Mouse (Mus musculus): Measurements from ENCODE around the gene Spns3. TPM values are rescaled to one million over a fixed set of nuclear protein-coding genes. Genes with fewer than 3 reads are reported as not detected.
A peak's percentile ranks its signal among the peaks of the same experiment; 100 is the strongest.

Spns3 gene
- total and polyA plus RNA-seq, 2 experiments: under 0.01 to 0.06 TPM

- peaks cover 5% of the 10 kb centered on the region for H3K36me3 ChIP-seq (ENCODE audit: control insufficient read depth, insufficient read depth, low read length)
- H3K4me1 ChIP-seq (ENCODE audit: control insufficient read depth, insufficient read depth, low read length): peaks cover 9% of the 10 kb centered on the region; the same call in 1 of the 2 replicates
- DNase-seq (ENCODE audit: extremely low read depth, low read depth, low spot score): peak; percentile 29
- 62% methylated on average over 5 of the region's 5 CpGs for WGBS
- TF ChIP-seq POLR2A (IDR thresholded peaks at IDR 0.05; ENCODE audit: extremely low read depth, insufficient read depth, low read length) (no peak), CTCF (IDR thresholded peaks at IDR 0.05; ENCODE audit: low read depth, low read length) (no peak)
- H3K9ac ChIP-seq (ENCODE audit: low read depth, low read length): no peak overlapping the region
- H3K4me3 ChIP-seq (ENCODE audit: insufficient read depth, low read depth, low read length): no peak overlapping the region
- H3K27ac ChIP-seq (replicated peaks; ENCODE audit: insufficient read depth, low read depth, low read length): no peak overlapping the region
- no peaks in the 10 kb centered on the region for H3K27me3 ChIP-seq (ENCODE audit: control insufficient read depth, insufficient read depth, low read length)
- H3K79me2 ChIP-seq (ENCODE audit: control insufficient read depth, insufficient read depth, low read length): no peaks in the 10 kb centered on the region
These were observed 94.6 kb downstream of the Spns3 start for GRCm38 (mm10) chr11:72455694-72456093.

GRCm38 (mm10) chr11:72453105-72453953 is 97.0 kb downstream of the Spns3 start:
- Histone ChIP-seq H3K4me3 (ENCODE audit: insufficient read depth, low read depth, low read length) (no peak overlapping the region), H3K36me3 (ENCODE audit: control insufficient read depth, insufficient read depth, low read length) (peaks cover 14% of the 10 kb centered on the region), H3K9ac (ENCODE audit: low read depth, low read length) (no peak overlapping the region), H3K27me3 (ENCODE audit: control insufficient read depth, insufficient read depth, low read length) (no peaks in the 10 kb centered on the region), H3K27ac (replicated peaks; ENCODE audit: insufficient read depth, low read depth, low read length) (peak overlapping the region; percentile 11; the same call in 1 of the 2 replicates), H3K79me2 (ENCODE audit: control insufficient read depth, insufficient read depth, low read length) (no peaks in the 10 kb centered on the region), H3K4me1 (ENCODE audit: control insufficient read depth, insufficient read depth, low read length) (peaks cover 6% of the 10 kb centered on the region; the same call in 1 of the 2 replicates)
- peak; percentile 45 for DNase-seq (ENCODE audit: extremely low read depth, low read depth, low spot score)
- TF ChIP-seq POLR2A (IDR thresholded peaks at IDR 0.05; ENCODE audit: extremely low read depth, insufficient read depth, low read length) (no peak), CTCF (IDR thresholded peaks at IDR 0.05; ENCODE audit: low read depth, low read length) (no peak)
- WGBS: 58% methylated on average over 15 of the region's 15 CpGs

DNA sequence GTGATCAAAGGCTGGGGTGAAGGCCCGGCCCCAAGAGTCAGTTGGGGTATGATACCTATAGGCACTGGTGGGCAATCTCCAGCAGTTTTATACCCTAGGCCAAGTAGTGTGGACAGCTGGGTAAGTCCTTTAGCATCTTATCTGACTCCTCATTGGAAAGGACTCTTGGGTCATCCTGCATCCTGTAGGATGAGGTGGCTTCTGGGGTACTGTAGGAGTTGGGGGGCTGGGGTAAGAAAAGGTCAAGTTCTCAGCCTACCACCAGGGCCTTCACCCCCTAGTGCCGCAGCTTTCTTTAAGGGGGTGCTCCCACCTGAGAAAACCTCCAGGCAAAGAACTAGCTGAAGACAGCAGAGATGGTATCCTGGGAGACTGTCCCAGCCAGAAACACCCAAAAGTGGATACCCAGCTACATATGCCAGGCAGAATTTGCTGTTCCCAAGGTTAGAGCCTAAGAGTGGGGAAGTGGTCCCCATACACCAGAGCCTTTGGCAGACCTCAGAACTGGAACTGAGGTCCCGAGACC is 98.1 kb downstream of the Spns3 start:
- H3K4me1 ChIP-seq (ENCODE audit: control insufficient read depth, insufficient read depth, low read length): peaks cover 4% of the 10 kb centered on the region; the same call in 1 of the 2 replicates
- H3K27me3 ChIP-seq (ENCODE audit: control insufficient read depth, insufficient read depth, low read length): no peaks in the 10 kb centered on the region
- no peak overlapping the region for H3K9ac ChIP-seq (ENCODE audit: low read depth, low read length)
- WGBS: 90% methylated on average over 3 of the region's 3 CpGs
- TF ChIP-seq CTCF (IDR thresholded peaks at IDR 0.05; ENCODE audit: low read depth, low read length): no peak
- TF ChIP-seq POLR2A (IDR thresholded peaks at IDR 0.05; ENCODE audit: extremely low read depth, insufficient read depth, low read length): no peak
- H3K79me2 ChIP-seq (ENCODE audit: control insufficient read depth, insufficient read depth, low read length): no peaks in the 10 kb centered on the region
- H3K27ac ChIP-seq (replicated peaks; ENCODE audit: insufficient read depth, low read depth, low read length): no peak overlapping the region
- no peak for DNase-seq (ENCODE audit: extremely low read depth, low read depth, low spot score)
- no peak overlapping the region for H3K4me3 ChIP-seq (ENCODE audit: insufficient read depth, low read depth, low read length)
- peaks cover 20% of the 10 kb centered on the region for H3K36me3 ChIP-seq (ENCODE audit: control insufficient read depth, insufficient read depth, low read length)

DNA sequence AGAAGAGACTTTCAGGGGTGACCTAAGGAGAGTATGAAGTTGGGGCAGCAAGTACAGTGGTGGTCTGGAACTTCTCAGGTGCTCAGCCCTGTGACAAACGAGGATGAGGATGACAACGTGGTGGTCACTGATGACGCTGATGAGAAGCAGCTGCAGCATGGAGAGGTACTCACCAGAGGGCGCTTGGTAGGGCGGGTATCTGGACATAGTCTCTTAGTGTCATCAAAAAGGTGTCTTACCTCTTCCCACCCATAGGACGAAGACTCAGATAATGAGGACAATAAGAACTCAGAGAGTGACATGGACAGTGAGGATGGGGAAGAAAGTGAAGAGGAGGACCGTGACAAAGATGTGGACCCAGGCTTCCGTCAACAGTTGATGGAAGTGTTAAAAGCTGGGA is 102.8 kb downstream of the Spns3 start:
- Histone ChIP-seq H3K9ac (ENCODE audit: low read depth, low read length) (no peak overlapping the region), H3K27ac (replicated peaks; ENCODE audit: insufficient read depth, low read depth, low read length) (no peak overlapping the region), H3K36me3 (ENCODE audit: control insufficient read depth, insufficient read depth, low read length) (peaks cover 43% of the 10 kb centered on the region), H3K4me3 (ENCODE audit: insufficient read depth, low read depth, low read length) (no peak overlapping the region), H3K79me2 (ENCODE audit: control insufficient read depth, insufficient read depth, low read length) (no peaks in the 10 kb centered on the region), H3K4me1 (ENCODE audit: control insufficient read depth, insufficient read depth, low read length) (no peaks in the 10 kb centered on the region), H3K27me3 (ENCODE audit: control insufficient read depth, insufficient read depth, low read length) (no peaks in the 10 kb centered on the region)
- 84% methylated on average over 8 of the region's 8 CpGs for WGBS
- 0 out of 2 replicates have a peak, but pooled peaks have one; percentile 17 for TF ChIP-seq CTCF (IDR thresholded peaks at IDR 0.05; ENCODE audit: low read depth, low read length)
- no peak for TF ChIP-seq POLR2A (IDR thresholded peaks at IDR 0.05; ENCODE audit: extremely low read depth, insufficient read depth, low read length)
- DNase-seq (ENCODE audit: extremely low read depth, low read depth, low spot score): no peak

GRCm38 (mm10) chr11:72446311-72447105 is 103.8 kb downstream of the Spns3 start:
- WGBS: 90% methylated on average over 6 of the region's 6 CpGs
- peaks cover 4% of the 10 kb centered on the region for H3K4me1 ChIP-seq (ENCODE audit: control insufficient read depth, insufficient read depth, low read length)
- TF ChIP-seq CTCF (IDR thresholded peaks at IDR 0.05; ENCODE audit: low read depth, low read length): peak; percentile 81
- no peak for TF ChIP-seq POLR2A (IDR thresholded peaks at IDR 0.05; ENCODE audit: extremely low read depth, insufficient read depth, low read length)
- H3K36me3 ChIP-seq (ENCODE audit: control insufficient read depth, insufficient read depth, low read length): peaks cover 40% of the 10 kb centered on the region
- peaks cover 6% of the 10 kb centered on the region; the same call in 1 of the 2 replicates for H3K79me2 ChIP-seq (ENCODE audit: control insufficient read depth, insufficient read depth, low read length)
- no peak overlapping the region for H3K4me3 ChIP-seq (ENCODE audit: insufficient read depth, low read depth, low read length)
- no peak overlapping the region for H3K9ac ChIP-seq (ENCODE audit: low read depth, low read length)
- H3K27me3 ChIP-seq (ENCODE audit: control insufficient read depth, insufficient read depth, low read length): no peaks in the 10 kb centered on the region
- H3K27ac ChIP-seq (replicated peaks; ENCODE audit: insufficient read depth, low read depth, low read length): no peak overlapping the region
- peak; percentile 53 for DNase-seq (ENCODE audit: extremely low read depth, low read depth, low spot score)

Other genes with a start within 250 kb of the Spns3 start
- 5.2 and 7.4 TPM in 2 replicates for gene Xaf1, start 248.9 kb downstream of the Spns3 start, total RNA-seq (2014; rRNA removed)
- gene Xaf1, start 248.9 kb downstream of the Spns3 start, polyA plus RNA-seq (2012; rRNA removed): 15.5 and 17.6 TPM in 2 replicates
- gene Fbxo39, start 236.1 kb downstream of the Spns3 start, total RNA-seq (2014; rRNA removed): not detected in 2 replicates
- gene Fbxo39, start 236.1 kb downstream of the Spns3 start, polyA plus RNA-seq (2012; rRNA removed): not detected in 2 replicates
- gene Tekt1, start 188.1 kb downstream of the Spns3 start, total RNA-seq (2014; rRNA removed): not detected in 2 replicates
- gene Tekt1, start 188.1 kb downstream of the Spns3 start, polyA plus RNA-seq (2012; rRNA removed): not detected in 2 replicates
- 0.47 and 0.55 TPM in 2 replicates for gene Smtnl2, start 138.8 kb downstream of the Spns3 start, total RNA-seq (2014; rRNA removed)
- gene Smtnl2, start 138.8 kb downstream of the Spns3 start, polyA plus RNA-seq (2012; rRNA removed): 0.43 and 0.93 TPM in 2 replicates
- 13.6 and 16.2 TPM in 2 replicates for gene Ggt6, start 115.0 kb downstream of the Spns3 start, total RNA-seq (2014; rRNA removed)
- gene Ggt6, start 115.0 kb downstream of the Spns3 start, polyA plus RNA-seq (2012; rRNA removed): 33.7 and 44.3 TPM in 2 replicates
- gene Mybbp1a, start 109.2 kb downstream of the Spns3 start, total RNA-seq (2014; rRNA removed): 13.7 and 18.8 TPM in 2 replicates
- gene Mybbp1a, start 109.2 kb downstream of the Spns3 start, polyA plus RNA-seq (2012; rRNA removed): 14.8 and 21.6 TPM in 2 replicates
- 25.4 and 41.1 TPM in 2 replicates for gene Spns2, start 60.6 kb downstream of the Spns3 start, total RNA-seq (2014; rRNA removed)
- gene Spns2, start 60.6 kb downstream of the Spns3 start, polyA plus RNA-seq (2012; rRNA removed): 47.3 and 65.1 TPM in 2 replicates
- 22.4 and 26.6 TPM in 2 replicates for gene Ube2g1, start 56.8 kb upstream of the Spns3 start, total RNA-seq (2014; rRNA removed)
- 8.2 and 9.3 TPM in 2 replicates for gene Ube2g1, start 56.8 kb upstream of the Spns3 start, polyA plus RNA-seq (2012; rRNA removed)
- gene Ankfy1, start 139.5 kb upstream of the Spns3 start, total RNA-seq (2014; rRNA removed): 20.7 and 20.8 TPM in 2 replicates
- gene Ankfy1, start 139.5 kb upstream of the Spns3 start, polyA plus RNA-seq (2012; rRNA removed): 10.3 and 12.3 TPM in 2 replicates
- gene Cyb5d2, start 245.6 kb upstream of the Spns3 start, total RNA-seq (2014; rRNA removed): 9.7 and 11.1 TPM in 2 replicates
- gene Cyb5d2, start 245.6 kb upstream of the Spns3 start, polyA plus RNA-seq (2012; rRNA removed): 9.8 and 12.4 TPM in 2 replicates
- 13.6 and 17.7 TPM in 2 replicates for gene Zzef1, start 245.7 kb upstream of the Spns3 start, total RNA-seq (2014; rRNA removed)
- 11.0 and 14.1 TPM in 2 replicates for gene Zzef1, start 245.7 kb upstream of the Spns3 start, polyA plus RNA-seq (2012; rRNA removed)